ENCODE assay signal across 21 mouse cellular contexts in the genomic region with DNA sequence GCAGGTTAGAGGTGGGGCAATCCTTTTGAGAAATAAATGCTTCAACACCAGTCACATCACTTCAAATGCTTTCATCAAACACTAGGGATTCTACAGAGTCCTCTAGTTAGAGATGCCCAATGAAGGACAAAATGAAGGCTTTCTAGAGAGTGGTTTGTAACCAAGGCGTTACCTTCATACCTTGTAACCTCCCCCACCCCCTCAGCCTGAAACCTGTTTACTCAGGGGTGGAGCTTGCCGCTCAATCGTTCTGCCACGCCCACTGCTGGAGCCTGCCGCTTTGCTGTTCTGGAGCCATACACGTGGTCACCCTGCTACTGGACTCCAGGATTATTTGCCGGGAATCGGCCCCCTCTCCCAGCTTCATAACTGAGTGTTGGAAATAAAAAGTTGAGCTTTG. TPM values are rescaled to one million over a fixed set of nuclear protein-coding genes. Genes with fewer than 3 reads are reported as not detected.
DNase-seq lines count a peak whose midpoint lies in the region; ATAC-seq and TF ChIP-seq lines count a peak whose summit lies in the region.
"Had no signal": no experiment of that assay in that cellular context is flagged by ENCODE, and none has a peak within 500 bp of the region (broad histone marks: within the 10 kb centered on the region; RNA-seq: fewer than 3 reads in every experiment).

No protein-coding gene starts in this region.

- no peaks in the 10 kb centered on the region for H3K9me3 ChIP-seq in liver, postnatal 0 days (ENCODE audit: low read length)
- H3K9me3 ChIP-seq in liver, embryonic 11.5 days (ENCODE audit: control insufficient read depth, low read length): no peaks in the 10 kb centered on the region
- no peaks in the 10 kb centered on the region for H3K9me3 ChIP-seq in heart, embryonic 12.5 days (replicated peaks)
- H3K9me3 ChIP-seq: forebrain, embryonic 13.5 days; heart, embryonic 15.5 days; liver, embryonic 12.5 days had no signal

- DNase-seq in kidney, postnatal 10 days: peak; percentile 16
- no peak for DNase-seq in kidney, adult 8-10 months
- DNase-seq in liver, postnatal 0 days: no peak
- no peak for DNase-seq in liver, embryonic 11.5 days (ENCODE audit: low spot score)
- DNase-seq in testis, postnatal 14 days (ENCODE audit: low spot score): peak; percentile 11
- no peak for DNase-seq in testis, postnatal 10 days (ENCODE audit: low spot score)
- DNase-seq: B cell, adult 2 months; cerebellum, adult 11 months; cerebellum, adult 9-10 months; cerebellum, postnatal 36 days; gastrocnemius, postnatal 14 days; lung, embryonic 14.5 days; midbrain, embryonic 14.5 days; thymus, adult 18-20 months; thymus, postnatal 25 days had no signal

- no peak overlapping the region for H3K27ac ChIP-seq in liver, postnatal 0 days (ENCODE audit: low read depth)
- no peak overlapping the region for H3K27ac ChIP-seq in liver, embryonic 11.5 days (ENCODE audit: low read depth, low read length)
- H3K27ac ChIP-seq in heart, embryonic 12.5 days (ENCODE audit: poor library complexity, severe bottlenecking): no peak overlapping the region
- H3K27ac ChIP-seq: forebrain, embryonic 13.5 days; heart, embryonic 15.5 days; liver, embryonic 12.5 days had no signal

- ATAC-seq in liver, postnatal 0 days: peak; percentile 58; the same call in 1 of the 2 replicates
- no peak for ATAC-seq in liver, embryonic 11.5 days (replicated peaks; ENCODE audit: low FRiP score)
- ATAC-seq in heart, embryonic 12.5 days (ENCODE audit: insufficient number of reproducible peaks, low FRiP score): no peak
- ATAC-seq: activated CD4-positive, CD25-positive, alpha-beta regulatory T cell, adult 4 months; forebrain, embryonic 13.5 days; hindbrain, embryonic 16.5 days; liver, embryonic 12.5 days had no signal

- WGBS in liver, postnatal 0 days (ENCODE audit: insufficient replicate concordance): 32% methylated on average over 8 of the region's 8 CpGs
- 42% methylated on average over 8 of the region's 8 CpGs for WGBS in liver, embryonic 11.5 days
- WGBS in heart, embryonic 12.5 days: 33% methylated on average over 8 of the region's 8 CpGs

- no peaks in the 10 kb centered on the region for H3K27me3 ChIP-seq in liver, postnatal 0 days (ENCODE audit: insufficient read depth, low read length)
- no peaks in the 10 kb centered on the region for H3K27me3 ChIP-seq in liver, embryonic 11.5 days (replicated peaks; ENCODE audit: control insufficient read depth, insufficient read depth, low read length)
- H3K27me3 ChIP-seq in heart, embryonic 12.5 days (replicated peaks): no peaks in the 10 kb centered on the region
- H3K27me3 ChIP-seq: forebrain, embryonic 13.5 days; heart, embryonic 15.5 days; liver, embryonic 12.5 days had no signal

- no peak for TF ChIP-seq CTCF in liver, postnatal 0 days (IDR thresholded peaks at IDR 0.05; ENCODE audit: low read depth)

- H3K9ac ChIP-seq in liver, postnatal 0 days (replicated peaks): no peak overlapping the region
- H3K9ac ChIP-seq in liver, embryonic 11.5 days (ENCODE audit: low read depth, low read length): no peak overlapping the region
- no peak overlapping the region for H3K9ac ChIP-seq in heart, embryonic 12.5 days
- H3K9ac ChIP-seq: forebrain, embryonic 13.5 days; heart, embryonic 15.5 days; liver, embryonic 12.5 days; lung, embryonic 14.5 days had no signal

- no peak overlapping the region for H3K4me3 ChIP-seq in liver, postnatal 0 days (ENCODE audit: low read depth, low read length)
- no peak overlapping the region for H3K4me3 ChIP-seq in liver, embryonic 11.5 days (ENCODE audit: low read depth, low read length)
- no peak overlapping the region for H3K4me3 ChIP-seq in heart, embryonic 12.5 days
- H3K4me3 ChIP-seq: forebrain, embryonic 13.5 days; heart, embryonic 15.5 days; liver, embryonic 12.5 days had no signal

- H3K4me1 ChIP-seq in liver, postnatal 0 days (ENCODE audit: insufficient read depth): no peaks in the 10 kb centered on the region
- H3K4me1 ChIP-seq in liver, embryonic 11.5 days (replicated peaks; ENCODE audit: control insufficient read depth, insufficient read depth, low read length): no peaks in the 10 kb centered on the region
- H3K4me1 ChIP-seq in heart, embryonic 12.5 days (replicated peaks): no peaks in the 10 kb centered on the region
- H3K4me1 ChIP-seq: forebrain, embryonic 13.5 days; heart, embryonic 15.5 days; liver, embryonic 12.5 days had no signal

- TF ChIP-seq EP300 in liver, postnatal 0 days (IDR thresholded peaks at IDR 0.05; ENCODE audit: low read depth): no peak

- H3K36me3 ChIP-seq in liver, postnatal 0 days (replicated peaks; ENCODE audit: insufficient read depth, low read length): no peaks in the 10 kb centered on the region
- no peaks in the 10 kb centered on the region for H3K36me3 ChIP-seq in liver, embryonic 11.5 days (ENCODE audit: control insufficient read depth, insufficient read depth, low read length)
- no peaks in the 10 kb centered on the region for H3K36me3 ChIP-seq in heart, embryonic 12.5 days
- H3K36me3 ChIP-seq: heart, embryonic 15.5 days; liver, embryonic 12.5 days had no signal

- H3K4me2 ChIP-seq in liver, postnatal 0 days (ENCODE audit: low read depth, low read length): no peak overlapping the region
- no peak overlapping the region for H3K4me2 ChIP-seq in liver, embryonic 11.5 days
- H3K4me2 ChIP-seq in heart, embryonic 12.5 days: no peak overlapping the region
- H3K4me2 ChIP-seq: forebrain, embryonic 13.5 days; heart, embryonic 15.5 days; liver, embryonic 12.5 days; lung, embryonic 14.5 days had no signal

RNA-seq across cellular contexts. Expression of a gene that starts 28.9 kb away (rescaled TPM):
- polyA plus RNA-seq in liver, postnatal 0 days (2015; fragmentation: Nextera tagmentation; extraction: Ambion mirVana): 2.6 and 3.4 TPM in 2 replicates
- 5.8 TPM in 2 replicates for polyA plus RNA-seq in liver, embryonic 11.5 days (2014; fragmentation: Nextera tagmentation; extraction: Ambion mirVana)
- 4.8 and 5.4 TPM in 2 replicates for polyA plus RNA-seq in heart, embryonic 12.5 days (2016; fragmentation: Nextera tagmentation; extraction: Ambion mirVana)

Comparison
In these comparisons a context has a peak if more than half of its experiments do, and no peak if none do; other contexts are left out.
1. DNase-seq: peak in kidney, postnatal 10 days (single experiment) and testis, postnatal 14 days (single experiment); none in kidney, adult 8-10 months (0 of 2), liver, postnatal 0 days (single experiment), liver, embryonic 11.5 days (single experiment) and testis, postnatal 10 days (single experiment).